Mouse (Mus musculus) B cell, adult 67 days (primary cell): Measurements from ENCODE around the gene Mfsd2a. TPM values are rescaled to one million over a fixed set of nuclear protein-coding genes. Genes with fewer than 3 reads are reported as not detected.

ENCODE experiments used
- total RNA-seq, 2 experiments: library from RNA; stranded (reverse); gene quantifications; 4 replicates each; pipeline ENCODE4 v1.2.4; 2023

Gene Mfsd2a
- under 1 TPM; 0.58 to 0.68 TPM for total RNA-seq

GRCm38 (mm10) chr4:122961100-122961567 is at the start of gene Mfsd2a:
TSS of gene Mfsd2a (minus strand) at chr4:122961188.

DNA sequence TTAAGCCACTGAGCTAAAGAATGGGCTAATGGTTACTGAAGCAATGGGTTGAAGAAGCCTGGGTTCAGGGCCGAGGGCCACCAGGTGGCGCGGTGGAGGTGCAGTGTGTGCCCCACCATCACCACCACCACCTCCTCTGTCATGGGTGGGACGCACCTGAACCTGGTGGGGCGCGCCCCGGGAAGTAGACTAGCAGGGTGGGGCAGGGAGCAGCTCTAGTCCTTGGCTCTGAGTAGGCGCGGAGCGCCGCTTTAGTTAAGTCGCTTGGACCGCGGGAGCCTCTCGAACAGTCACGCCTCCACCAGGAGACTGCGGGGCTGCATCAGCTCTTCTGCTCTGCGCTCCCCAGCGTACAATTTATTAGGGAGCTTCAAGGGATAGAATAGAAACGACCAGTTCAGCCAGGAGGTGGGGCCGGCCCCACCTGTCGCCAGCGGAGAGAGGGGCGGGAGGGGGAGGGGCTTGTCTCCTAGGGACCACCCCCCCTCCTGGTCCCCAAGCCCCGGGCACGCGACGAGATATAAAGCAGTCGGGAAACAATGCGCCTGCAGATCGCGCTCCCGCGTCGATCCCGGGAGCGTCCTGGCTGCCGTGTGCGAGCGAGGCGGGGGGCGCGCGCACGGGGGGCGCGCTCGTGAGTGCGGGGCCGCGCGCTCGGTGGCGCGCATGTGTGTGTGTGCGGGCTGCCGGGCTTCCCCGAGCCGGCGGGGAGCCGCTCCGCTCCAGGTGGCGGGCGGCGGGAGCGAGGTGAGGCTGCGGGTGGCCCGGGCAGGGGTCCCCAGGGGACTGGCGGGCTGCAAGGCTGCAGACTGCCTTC is 34.6 kb upstream of the Mfsd2a start, which contains the start of gene Mycl:
Gene Mycl (plus strand): TSS at position 249 of the 817 bp plus-strand sequence.

Other genes starting within 250 kb of the Mfsd2a start
- gene Ppt1, start 124.9 kb downstream of the Mfsd2a start, total RNA-seq = 10 to 100 TPM; 57.3 to 60.1 TPM
- gene Cap1, start 75.1 kb downstream of the Mfsd2a start, total RNA-seq = 100 to 1,000 TPM; 415 to 417 TPM
- under 1 TPM; 0.75 to 0.83 TPM for gene Mycl, start 34.5 kb upstream of the Mfsd2a start, total RNA-seq
- 10 to 100 TPM; 25.6 to 26.1 TPM for gene Trit1, start 55.4 kb upstream of the Mfsd2a start, total RNA-seq
- not detected for gene Bmp8b, start 144.0 kb upstream of the Mfsd2a start, total RNA-seq
- not detected for gene Oxct2b, start 155.1 kb upstream of the Mfsd2a start, total RNA-seq
- gene Ppie, start 178.8 kb upstream of the Mfsd2a start, total RNA-seq = 10 to 100 TPM; 52.2 to 55.5 TPM
- not detected for gene Hpcal4, start 222.0 kb upstream of the Mfsd2a start, total RNA-seq
- gene Nt5c1a, start 240.3 kb upstream of the Mfsd2a start, total RNA-seq = not detected